Mouse (Mus musculus) spleen, adult 2 months (tissue): Measurements from ENCODE around the gene Pla2g1b. TPM values are rescaled to one million over a fixed set of nuclear protein-coding genes. Genes with fewer than 3 reads are reported as not detected.

Source experiments
- DNase-seq, 2 experiments: peaks; one replicate each; pipeline versions ENCODE4 v3.0.0 to v3.0.0-alpha.2; 2012 to 2021; ENCODE audit warnings: low spot score in 2 of 2, low read depth in 1 of 2
- H3K27ac ChIP-seq: fragments of 200-500 bp; 2 replicates; pipeline ENCODE4 v1.5.1; 2012; ENCODE audit warnings: low read length, inconsistent platforms; ENCODE audit not compliant: insufficient read depth
- H3K27me3 ChIP-seq: fragments of 200-500 bp; 2 replicates; pipeline ENCODE4 v1.6.1; 2012; ENCODE audit warnings: mild to moderate bottlenecking, moderate library complexity, low read length, inconsistent platforms; ENCODE audit not compliant: control insufficient read depth, insufficient read depth
- H3K36me3 ChIP-seq: fragments of 200-500 bp; 2 replicates; pipeline ENCODE4 v1.6.1; 2012; ENCODE audit warnings: mild to moderate bottlenecking, low read length, inconsistent platforms; ENCODE audit not compliant: control insufficient read depth, insufficient read depth
- H3K4me1 ChIP-seq: fragments of 200-500 bp; 2 replicates; pipeline ENCODE4 v1.6.1; 2011; ENCODE audit warnings: inconsistent platforms; ENCODE audit not compliant: control insufficient read depth, insufficient read depth, insufficient read length
- H3K4me3 ChIP-seq: fragments of 200-500 bp; 2 replicates; pipeline ENCODE4 v1.5.1; 2011; ENCODE audit warnings: mild to moderate bottlenecking, inconsistent platforms; ENCODE audit not compliant: insufficient read depth, insufficient read length; ENCODE audit errors: extremely low read depth
- CTCF ChIP-seq: fragments of 200-500 bp; IDR thresholded peaks from 2 replicates; pipeline ENCODE4 v1.5.1; 2011; ENCODE audit warnings: mild to moderate bottlenecking, inconsistent platforms; ENCODE audit not compliant: insufficient read depth, insufficient read length, insufficient replicate concordance; ENCODE audit errors: extremely low read depth
- POLR2A ChIP-seq: fragments of 200-500 bp; IDR thresholded peaks from 2 replicates; pipeline ENCODE4 v1.6.1; 2011; ENCODE audit warnings: low read depth, low read length, inconsistent platforms
- WGBS: fragments of 180-500 bp; shearing (Covaris S2); methylation state at CpG from one replicate; pipeline ENCODE4 v1.1.7; 2018; 5-methylcytosine and 5-hydroxymethylcytosine counted together
- polyA plus RNA-seq: library from polyadenylated mRNA; depleted of rRNA; stranded (reverse); fragments of >200 nt; gene quantifications from 2 replicates; pipeline ENCODE4 v1.2.3, GENCODE M21; 2012; rRNA removed

Gene Pla2g1b
- 284 and 435 TPM in 2 replicates for polyA plus RNA-seq

- TF ChIP-seq POLR2A (no peak), CTCF (no peak; the same call in 1 of the 2 replicates)
- Histone ChIP-seq H3K27me3 (0 out of 2 replicates have a peak, but pooled peaks cover 1% of the 10 kb centered on the region), H3K4me1 (no peaks in the 10 kb centered on the region), H3K4me3 (no peak within 1 kb of the TSS), H3K27ac (no peak within 1 kb of the TSS), H3K36me3 (no peaks in the 10 kb centered on the region)
- DNase-seq = no peak
- WGBS = 41% methylated on average over 9 of the region's 9 CpGs
These were observed at the start of gene Pla2g1b for GRCm38 (mm10) chr5:115465642-115466420. Pla2g1b (plus strand) TSS chr5:115466262.

GRCm38 (mm10) chr5:115428831-115429358, 37.2 kb upstream of the Pla2g1b start:
- H3K27ac ChIP-seq = no peak overlapping the region
- TF ChIP-seq CTCF (no peak), POLR2A (no peak)
- no peak for DNase-seq
- H3K36me3 ChIP-seq = no peaks in the 10 kb centered on the region
- WGBS = 7% methylated on average over 20 of the region's 20 CpGs
- peaks cover 27% of the 10 kb centered on the region for H3K27me3 ChIP-seq
- H3K4me3 ChIP-seq = peak overlapping the region; percentile 11; the same call in 1 of the 2 replicates
- no peaks in the 10 kb centered on the region; the same call in 1 of the 2 replicates for H3K4me1 ChIP-seq

- Histone ChIP-seq H3K27me3 (peaks cover 27% of the 10 kb centered on the region), H3K4me1 (no peaks in the 10 kb centered on the region; the same call in 1 of the 2 replicates), H3K36me3 (no peaks in the 10 kb centered on the region), H3K4me3 (peak within 1 kb of the TSS; percentile 11; the same call in 1 of the 2 replicates), H3K27ac (no peak within 1 kb of the TSS)
- TF ChIP-seq CTCF = no peak
- TF ChIP-seq POLR2A = no peak
- no peak for DNase-seq
- whole genome bisulfite sequencing = under 1% methylated on average over 101 of the region's 117 CpGs
These were observed 36.5 kb upstream of the Pla2g1b start, which contains the start of gene Msi1 for GRCm38 (mm10) chr5:115429359-115430186. Msi1 (plus strand) TSS chr5:115429599.

GRCm38 (mm10) chr5:115430187-115430960, 35.7 kb upstream of the Pla2g1b start:
- TF ChIP-seq CTCF (no peak), POLR2A (no peak)
- no peaks in the 10 kb centered on the region; the same call in 1 of the 2 replicates for H3K4me1 ChIP-seq
- no peak overlapping the region for H3K27ac ChIP-seq
- H3K36me3 ChIP-seq = no peaks in the 10 kb centered on the region
- whole genome bisulfite sequencing = 5% methylated on average over 54 of the region's 73 CpGs
- no peak overlapping the region; the same call in 1 of the 2 replicates for H3K4me3 ChIP-seq
- H3K27me3 ChIP-seq = peaks cover 24% of the 10 kb centered on the region
- DNase-seq = no peak

GRCm38 (mm10) chr5:115431061-115431897, 34.8 kb upstream of the Pla2g1b start:
- H3K27ac ChIP-seq = no peak overlapping the region
- 25% methylated on average over 14 of the region's 14 CpGs for WGBS
- no peak for DNase-seq
- H3K36me3 ChIP-seq = no peaks in the 10 kb centered on the region
- H3K4me1 ChIP-seq = no peaks in the 10 kb centered on the region; the same call in 1 of the 2 replicates
- H3K27me3 ChIP-seq = peaks cover 25% of the 10 kb centered on the region
- TF ChIP-seq POLR2A (no peak), CTCF (no peak)
- H3K4me3 ChIP-seq = no peak overlapping the region

GRCm38 (mm10) chr5:115431898-115432259, 34.2 kb upstream of the Pla2g1b start:
- no peak overlapping the region for H3K27ac ChIP-seq
- no peak for DNase-seq
- H3K4me3 ChIP-seq = no peak overlapping the region
- H3K36me3 ChIP-seq = no peaks in the 10 kb centered on the region
- H3K4me1 ChIP-seq = no peaks in the 10 kb centered on the region; the same call in 1 of the 2 replicates
- TF ChIP-seq POLR2A (no peak), CTCF (no peak)
- H3K27me3 ChIP-seq = peaks cover 31% of the 10 kb centered on the region
- WGBS = 35% methylated on average over 7 of the region's 7 CpGs
